Mouse (Mus musculus) ES-E14 (cell line): ENCODE measurements around the gene Cdk17.

Source experiments
- CHD2 ChIP-seq: IDR thresholded peaks from 2 replicates; pipeline ENCODE4 v1.6.1; 2014; ENCODE audit warnings: mild to moderate bottlenecking, low read depth, low read length, inconsistent platforms
- HCFC1 ChIP-seq: IDR thresholded peaks from 2 replicates; pipeline ENCODE4 v1.6.1; 2012; ENCODE audit warnings: low read length, inconsistent platforms, borderline replicate concordance; ENCODE audit not compliant: insufficient read depth
- ZC3H11A ChIP-seq: IDR thresholded peaks from 2 replicates; pipeline ENCODE4 v1.6.1; 2012; ENCODE audit warnings: low read depth, mild to moderate bottlenecking, inconsistent platforms, low read length, borderline replicate concordance
- ZNF384 ChIP-seq: IDR thresholded peaks from 2 replicates; pipeline ENCODE4 v1.6.1; 2012; ENCODE audit warnings: low read depth, low read length, inconsistent platforms

DNA sequence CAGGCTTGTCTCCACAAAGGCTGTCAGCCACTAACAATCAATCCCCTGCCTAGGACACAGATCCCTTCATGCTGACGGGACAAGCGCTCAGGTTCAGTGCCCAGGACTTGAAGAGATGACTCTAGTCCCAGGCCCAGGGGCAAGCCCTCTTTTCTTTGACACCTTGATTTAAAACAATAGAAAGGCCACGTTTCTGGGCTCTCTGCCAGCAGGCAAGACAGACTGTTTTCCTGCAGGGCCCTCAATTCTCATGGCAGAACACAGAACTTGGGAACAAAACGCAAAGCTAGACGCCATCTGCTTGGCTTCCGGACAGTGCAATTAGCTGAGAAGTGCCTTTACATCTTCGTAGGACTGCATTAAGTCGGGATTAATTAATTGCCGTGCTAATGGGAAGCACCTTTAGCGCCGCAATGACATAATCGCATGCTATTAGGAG is 121.9 kb downstream of the Cdk17 start:
- no peak for TF ChIP-seq ZNF384
- TF ChIP-seq HCFC1, result no peak
- no peak for TF ChIP-seq ZC3H11A
- no peak for TF ChIP-seq CHD2
